Mouse (Mus musculus) spleen, postnatal 0 days (tissue): ENCODE measurements around the gene Cox10. TPM values are rescaled to one million over a fixed set of nuclear protein-coding genes. Genes with fewer than 3 reads are reported as not detected.

Source experiments
- polyA plus RNA-seq: library from polyadenylated mRNA; unstranded; fragments of >200 nt; fragmentation: Nextera tagmentation; extraction: Ambion mirVana; gene quantifications from 2 replicates; pipeline ENCODE4 v1.2.1, GENCODE M21; 2015

Cox10 gene
- polyA plus RNA-seq: 11.3 and 12.2 TPM in 2 replicates

GRCm38 (mm10) chr11:64078956-64079726 lies at the start of gene Cox10:
Gene Cox10 (minus strand): TSS chr11:64079468.

GRCm38 (mm10) chr11:63922091-63922621 lies 157.1 kb downstream of the Cox10 start, which contains the start of gene Hs3st3b1:
Gene Hs3st3b1 (minus strand): TSS chr11:63922290.

Other genes starting within 250 kb of the Cox10 start
- 0.26 and 0.33 TPM in 2 replicates for gene Hs3st3b1, start 157.2 kb downstream of the Cox10 start, polyA plus RNA-seq